Mouse (Mus musculus) ovary, postnatal 10 days (tissue): Measurements from ENCODE around the gene Ankib1.

Experiments used
- DNase-seq: peaks from one replicate; pipeline ENCODE4 v3.0.0; 2022; ENCODE audit warnings: low spot score

The Ankib1 gene

GRCm38 (mm10) chr5:3646539-3646938 is 156.2 kb downstream of the Ankib1 start:
- DNase-seq: no peak

GRCm38 (mm10) chr5:3645326-3645725 is 157.4 kb downstream of the Ankib1 start:
- no peak for DNase-seq

GRCm38 (mm10) chr5:3644621-3645020 is 158.1 kb downstream of the Ankib1 start:
- no peak for DNase-seq
